Mouse (Mus musculus): ENCODE measurements at regions not wholly inside any gene's neighbourhood (a gene's known extent, or its start where the extent isn't known, plus 50 kb on each side); places are given as distances from the start of the nearest gene placed in this dataset.

GRCm38 (mm10) chr9:91503657-91504329 is 138.2 kb upstream of the Zic1 start:
- H3K36me3 ChIP-seq (ENCODE audit: control insufficient read depth, insufficient read depth, low read length) = no peaks in the 10 kb centered on the region
- no peak for ATAC-seq
- no peaks in the 10 kb centered on the region for H3K4me1 ChIP-seq (ENCODE audit: control insufficient read depth, insufficient read depth, low read length)
- DNase-seq (ENCODE audit: low spot score) = no peak
- no peaks in the 10 kb centered on the region for H3K9me3 ChIP-seq (replicated peaks; ENCODE audit: control insufficient read depth, low read length)
- no peaks in the 10 kb centered on the region for H3K27me3 ChIP-seq (replicated peaks; ENCODE audit: control insufficient read depth, insufficient read depth, low read length)
- no peak overlapping the region for H3K9ac ChIP-seq (ENCODE audit: low read length)
- no peak overlapping the region for H3K4me2 ChIP-seq (ENCODE audit: low read length)
- no peak overlapping the region for H3K27ac ChIP-seq (ENCODE audit: low read depth, low read length)
- 72% methylated on average over 5 of the region's 5 CpGs for WGBS
- no peak overlapping the region for H3K4me3 ChIP-seq (ENCODE audit: low read depth, low read length)

- no peak overlapping the region for H3K27ac ChIP-seq (ENCODE audit: low read depth, low read length)
- H3K36me3 ChIP-seq (ENCODE audit: control insufficient read depth, insufficient read depth, low read length) = no peaks in the 10 kb centered on the region
- H3K4me2 ChIP-seq (ENCODE audit: low read length) = no peak overlapping the region
- H3K9ac ChIP-seq (ENCODE audit: low read length) = no peak overlapping the region; the same call in 1 of the 2 replicates
- 29% methylated on average over 3 of the region's 3 CpGs for WGBS
- no peaks in the 10 kb centered on the region for H3K27me3 ChIP-seq (replicated peaks; ENCODE audit: control insufficient read depth, insufficient read depth, low read length)
- DNase-seq (ENCODE audit: low spot score) (peak; percentile 59), ATAC-seq (peak; percentile 48; the same call in 1 of the 2 replicates)
- H3K9me3 ChIP-seq (replicated peaks; ENCODE audit: control insufficient read depth, low read length) = no peaks in the 10 kb centered on the region
- no peaks in the 10 kb centered on the region for H3K4me1 ChIP-seq (ENCODE audit: control insufficient read depth, insufficient read depth, low read length)
- H3K4me3 ChIP-seq (ENCODE audit: low read depth, low read length) = no peak overlapping the region
Measured at GRCm38 (mm10) chr9:91476596-91476995, 111.0 kb upstream of the Zic1 start.

DNA sequence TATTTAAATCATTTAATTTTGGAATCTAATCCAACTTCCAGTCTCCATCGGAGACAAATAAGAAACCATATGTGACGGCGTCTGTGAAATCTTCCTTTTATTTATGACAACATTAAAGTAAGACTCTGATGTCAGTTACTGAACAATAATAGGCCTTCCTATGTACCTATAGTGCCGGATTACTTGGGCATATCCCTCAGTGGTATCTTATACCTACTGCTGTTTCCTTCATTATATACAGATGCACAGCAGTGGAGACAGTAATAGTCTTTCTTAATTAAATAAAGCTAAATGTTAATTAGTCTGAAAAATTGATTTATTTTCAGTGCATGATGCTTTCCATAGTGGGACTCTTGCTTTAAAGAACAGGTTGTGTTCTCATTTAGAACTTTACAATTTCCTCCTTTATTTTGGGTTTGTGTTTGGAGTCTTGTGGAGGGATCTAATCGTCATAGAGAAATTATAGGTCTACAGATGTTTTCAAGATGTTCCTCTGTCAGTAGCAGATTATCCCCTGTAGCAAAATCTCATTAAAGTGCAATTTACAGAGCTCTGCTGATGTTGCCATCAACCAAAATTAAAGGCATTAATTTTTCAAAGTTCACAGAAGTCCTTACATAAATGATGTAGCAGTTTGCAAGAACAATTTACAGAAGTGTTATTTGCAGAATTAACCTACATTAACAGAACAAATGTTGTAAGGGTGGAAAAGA is 97.3 kb upstream of the Zic1 start:
- Histone ChIP-seq H3K27me3 (replicated peaks; ENCODE audit: control insufficient read depth, insufficient read depth, low read length) (no peaks in the 10 kb centered on the region), H3K4me3 (ENCODE audit: low read depth, low read length) (no peak overlapping the region), H3K4me1 (ENCODE audit: control insufficient read depth, insufficient read depth, low read length) (no peaks in the 10 kb centered on the region), H3K36me3 (ENCODE audit: control insufficient read depth, insufficient read depth, low read length) (no peaks in the 10 kb centered on the region), H3K4me2 (ENCODE audit: low read length) (no peak overlapping the region), H3K9ac (ENCODE audit: low read length) (no peak overlapping the region), H3K9me3 (replicated peaks; ENCODE audit: control insufficient read depth, low read length) (no peaks in the 10 kb centered on the region), H3K27ac (ENCODE audit: low read depth, low read length) (no peak overlapping the region)
- 73% methylated on average over 5 of the region's 5 CpGs for WGBS
- DNase-seq (ENCODE audit: low spot score) = no peak
- ATAC-seq = no peak

DNA sequence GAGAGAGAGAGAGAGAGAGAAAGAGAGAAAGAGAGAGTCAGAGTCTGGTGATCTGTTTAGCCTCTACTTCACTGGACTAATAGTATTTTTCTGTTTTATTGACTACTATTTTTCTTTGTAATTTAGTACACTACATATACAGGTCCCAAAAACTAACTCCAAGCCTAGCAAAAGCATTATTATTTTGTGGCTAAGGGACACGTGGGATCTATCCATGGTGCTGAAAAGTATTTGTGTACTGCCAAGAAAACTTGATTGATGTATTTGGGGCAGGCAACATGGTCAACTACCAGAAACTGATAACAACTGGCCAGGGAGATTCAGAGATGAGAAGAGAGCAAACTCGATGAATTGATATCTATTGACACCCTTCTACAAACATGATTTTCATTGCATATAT is 94.3 kb upstream of the Zic1 start:
- no peaks in the 10 kb centered on the region for H3K9me3 ChIP-seq (replicated peaks; ENCODE audit: control insufficient read depth, low read length)
- no peak for DNase-seq (ENCODE audit: low spot score)
- no peaks in the 10 kb centered on the region for H3K4me1 ChIP-seq (ENCODE audit: control insufficient read depth, insufficient read depth, low read length)
- H3K4me3 ChIP-seq (ENCODE audit: low read depth, low read length) = no peak overlapping the region
- no peak overlapping the region for H3K27ac ChIP-seq (ENCODE audit: low read depth, low read length)
- H3K9ac ChIP-seq (ENCODE audit: low read length) = no peak overlapping the region
- 37% methylated on average over 2 of the region's 2 CpGs for WGBS
- no peak overlapping the region for H3K4me2 ChIP-seq (ENCODE audit: low read length)
- no peaks in the 10 kb centered on the region for H3K27me3 ChIP-seq (replicated peaks; ENCODE audit: control insufficient read depth, insufficient read depth, low read length)
- H3K36me3 ChIP-seq (ENCODE audit: control insufficient read depth, insufficient read depth, low read length) = no peaks in the 10 kb centered on the region
- no peak for ATAC-seq

DNA sequence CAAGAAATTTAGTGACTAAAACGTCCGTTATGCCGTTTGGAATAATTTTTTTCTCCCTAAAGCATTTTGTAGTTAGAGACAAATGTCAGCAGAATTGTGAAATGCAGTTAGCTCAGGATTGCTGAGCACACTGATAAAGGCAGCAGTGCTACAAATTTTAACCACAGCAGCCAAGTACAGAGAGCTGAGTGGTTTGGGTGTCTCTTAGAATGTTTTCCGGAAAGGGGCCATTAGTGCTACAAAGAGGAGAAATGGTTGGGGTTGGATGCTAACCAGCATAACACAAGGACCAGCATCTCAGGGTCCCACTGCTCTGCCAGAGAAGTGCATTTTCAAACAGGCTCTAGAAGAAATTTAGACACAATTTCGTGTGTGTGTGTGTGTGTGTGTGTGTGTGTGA is 91.2 kb upstream of the Zic1 start:
- WGBS = 62% methylated on average over 5 of the region's 5 CpGs
- Histone ChIP-seq H3K36me3 (ENCODE audit: control insufficient read depth, insufficient read depth, low read length) (no peaks in the 10 kb centered on the region), H3K27me3 (replicated peaks; ENCODE audit: control insufficient read depth, insufficient read depth, low read length) (no peaks in the 10 kb centered on the region), H3K9me3 (replicated peaks; ENCODE audit: control insufficient read depth, low read length) (no peaks in the 10 kb centered on the region), H3K9ac (ENCODE audit: low read length) (no peak overlapping the region), H3K4me3 (ENCODE audit: low read depth, low read length) (no peak overlapping the region), H3K4me2 (ENCODE audit: low read length) (no peak overlapping the region), H3K27ac (ENCODE audit: low read depth, low read length) (no peak overlapping the region), H3K4me1 (ENCODE audit: control insufficient read depth, insufficient read depth, low read length) (no peaks in the 10 kb centered on the region)
- DNase-seq (ENCODE audit: low spot score) (peak; percentile 53), ATAC-seq (peak; percentile 82)

- Histone ChIP-seq H3K9me3 (replicated peaks; ENCODE audit: control insufficient read depth, low read length) (no peaks in the 10 kb centered on the region), H3K9ac (ENCODE audit: low read length) (no peak overlapping the region), H3K27ac (ENCODE audit: low read depth, low read length) (no peak overlapping the region), H3K36me3 (ENCODE audit: control insufficient read depth, insufficient read depth, low read length) (no peaks in the 10 kb centered on the region), H3K4me2 (ENCODE audit: low read length) (no peak overlapping the region), H3K27me3 (replicated peaks; ENCODE audit: control insufficient read depth, insufficient read depth, low read length) (no peaks in the 10 kb centered on the region), H3K4me1 (ENCODE audit: control insufficient read depth, insufficient read depth, low read length) (no peaks in the 10 kb centered on the region), H3K4me3 (ENCODE audit: low read depth, low read length) (no peak overlapping the region)
- peak; percentile 78 for DNase-seq (ENCODE audit: low spot score)
- peak; percentile 92 for ATAC-seq
- 59% methylated on average over 1 of the region's 1 CpGs for WGBS
Measured at GRCm38 (mm10) chr9:91456253-91456823, 90.7 kb upstream of the Zic1 start.

GRCm38 (mm10) chr9:91439106-91439505 is 73.5 kb upstream of the Zic1 start:
- DNase-seq (ENCODE audit: low spot score) = no peak
- no peak for ATAC-seq
- WGBS = 41% methylated on average over 4 of the region's 4 CpGs
- Histone ChIP-seq H3K36me3 (ENCODE audit: control insufficient read depth, insufficient read depth, low read length) (no peaks in the 10 kb centered on the region), H3K9me3 (replicated peaks; ENCODE audit: control insufficient read depth, low read length) (no peaks in the 10 kb centered on the region), H3K9ac (ENCODE audit: low read length) (no peak overlapping the region), H3K4me1 (ENCODE audit: control insufficient read depth, insufficient read depth, low read length) (no peaks in the 10 kb centered on the region), H3K27me3 (replicated peaks; ENCODE audit: control insufficient read depth, insufficient read depth, low read length) (no peaks in the 10 kb centered on the region), H3K4me3 (ENCODE audit: low read depth, low read length) (no peak overlapping the region), H3K4me2 (ENCODE audit: low read length) (no peak overlapping the region), H3K27ac (ENCODE audit: low read depth, low read length) (no peak overlapping the region)

All from forebrain, embryonic 14.5 days (tissue).